Mouse (Mus musculus) brain, embryonic 18.5 days (tissue): Measurements from ENCODE around the gene Fam167b.

ENCODE experiments used
- DNase-seq: peaks from one replicate; pipeline ENCODE4 v3.0.0-alpha.2; 2012; ENCODE audit warnings: low read depth, low spot score

Gene Fam167b

GRCm38 (mm10) chr4:129578466-129578865 lies at the start of gene Fam167b:
TSS of gene Fam167b (minus strand) at chr4:129578549.
- DNase-seq = no peak

GRCm38 (mm10) chr4:129626035-129626434 lies 47.7 kb upstream of the Fam167b start:
- DNase-seq = no peak

- DNase-seq = no peak
Measured at GRCm38 (mm10) chr4:129625496-129625895, 47.1 kb upstream of the Fam167b start.

GRCm38 (mm10) chr4:129625029-129625370 lies 46.7 kb upstream of the Fam167b start:
- peak; percentile 34 for DNase-seq

- DNase-seq = peak; percentile 94
Measured at GRCm38 (mm10) chr4:129624281-129625028, 46.1 kb upstream of the Fam167b start.

GRCm38 (mm10) chr4:129623681-129624091 lies 45.3 kb upstream of the Fam167b start, which contains the start of gene Ccdc28b:
TSS of gene Ccdc28b (minus strand) at chr4:129623947.
- peak; percentile 63 for DNase-seq

GRCm38 (mm10) chr4:129622803-129623535 lies 44.6 kb upstream of the Fam167b start:
- DNase-seq = no peak

GRCm38 (mm10) chr4:129622120-129622802 lies 43.9 kb upstream of the Fam167b start:
- no peak for DNase-seq

- DNase-seq = no peak
Measured at GRCm38 (mm10) chr4:129621283-129621841, 43.0 kb upstream of the Fam167b start.

GRCm38 (mm10) chr4:129620419-129621282 lies 42.3 kb upstream of the Fam167b start:
- DNase-seq = no peak

- peak; percentile 88 for DNase-seq
Measured at GRCm38 (mm10) chr4:129618786-129619691, 40.7 kb upstream of the Fam167b start, which contains the start of gene Iqcc. TSS of gene Iqcc (minus strand) at chr4:129619099.

GRCm38 (mm10) chr4:129618031-129618430 lies 39.7 kb upstream of the Fam167b start:
- DNase-seq = no peak

- no peak for DNase-seq
Measured at GRCm38 (mm10) chr4:129617121-129617641, 38.8 kb upstream of the Fam167b start.

- DNase-seq = no peak
Measured at GRCm38 (mm10) chr4:129616631-129617030, 38.3 kb upstream of the Fam167b start.

GRCm38 (mm10) chr4:129615801-129616290 lies 37.5 kb upstream of the Fam167b start:
- no peak for DNase-seq

GRCm38 (mm10) chr4:129614093-129614492 lies 35.7 kb upstream of the Fam167b start, which contains the start of gene Dcdc2b:
TSS of gene Dcdc2b (minus strand) at chr4:129614257.
- no peak for DNase-seq

GRCm38 (mm10) chr4:129610472-129610871 lies 32.1 kb upstream of the Fam167b start:
- DNase-seq = no peak

GRCm38 (mm10) chr4:129610026-129610425 lies 31.7 kb upstream of the Fam167b start:
- DNase-seq = no peak

GRCm38 (mm10) chr4:129609139-129609631 lies 30.8 kb upstream of the Fam167b start:
- no peak for DNase-seq
